Mouse (Mus musculus) cerebellum, adult 18-20 months (tissue): Measurements from ENCODE around the gene Anapc4.

ENCODE experiments used
- DNase-seq, 2 experiments: peaks; one replicate each; pipeline ENCODE4 v3.0.0; 2021

Anapc4 gene

DNA sequence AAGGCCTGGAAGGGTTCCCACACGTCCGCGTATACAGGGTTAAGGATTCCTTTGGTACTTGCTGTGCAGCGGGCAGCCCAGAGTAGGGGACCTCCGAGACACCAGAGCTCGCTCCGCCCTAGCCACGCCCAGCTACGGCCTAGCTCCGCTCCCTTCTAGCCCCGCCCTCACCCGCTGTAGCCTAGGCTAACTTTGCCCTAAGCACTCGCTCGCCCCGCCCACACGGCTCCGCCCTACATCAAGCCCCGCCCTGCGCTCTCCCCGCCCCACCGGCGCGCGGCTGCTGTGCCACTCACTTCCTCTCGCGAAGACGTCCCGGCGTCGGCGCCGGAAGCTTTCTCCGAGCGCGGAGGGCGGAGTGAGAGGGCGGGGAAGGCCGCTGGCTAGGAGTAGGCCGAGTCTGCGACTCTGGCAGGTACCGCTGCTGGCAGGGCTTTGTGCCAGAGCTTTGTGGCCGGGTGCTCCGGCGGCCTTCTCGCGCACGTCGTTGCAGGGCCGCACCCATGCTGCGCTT lies at the start of gene Anapc4:
Gene Anapc4 (plus strand): TSS at position 252 of the 514 bp plus-strand sequence.
- DNase-seq, result peak; percentile 99 to 100

DNA sequence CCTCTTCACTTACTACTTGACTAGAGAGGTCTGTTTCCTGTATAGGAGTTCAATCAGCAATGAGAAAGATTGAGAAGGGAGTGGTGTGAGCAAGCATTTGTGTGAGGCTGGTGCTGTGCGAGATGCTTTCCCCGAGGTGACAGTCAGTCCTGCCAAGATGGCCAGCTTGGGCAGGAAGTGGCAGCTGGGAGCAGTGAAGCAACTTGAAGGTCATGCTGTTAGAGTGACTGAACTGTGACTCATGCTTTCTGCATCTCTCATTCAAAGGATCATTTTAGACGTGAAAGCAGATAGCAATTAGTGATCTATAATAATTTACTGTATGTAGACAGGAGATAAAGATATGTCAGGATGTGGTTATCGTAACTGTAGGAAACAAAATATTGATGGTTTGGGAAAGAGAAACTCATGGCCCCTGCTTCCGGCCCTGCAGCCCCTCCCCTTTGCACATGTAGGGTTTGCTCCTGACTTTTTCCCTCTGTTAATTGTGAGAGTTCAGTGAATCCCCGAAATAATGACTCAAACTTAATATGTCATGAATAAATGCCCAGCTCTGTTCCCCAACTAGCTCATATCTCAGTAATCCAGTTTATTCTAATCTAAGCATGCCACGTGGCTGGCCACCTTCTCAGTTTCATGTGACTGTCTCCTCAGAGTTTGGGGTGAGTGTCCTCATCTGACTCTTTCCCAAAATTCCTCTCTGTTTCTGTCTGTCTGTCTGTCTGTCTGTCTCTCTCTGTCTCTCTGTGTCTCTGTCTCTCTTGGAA lies 47.1 kb upstream of the Anapc4 start:
- no peak for DNase-seq

DNA sequence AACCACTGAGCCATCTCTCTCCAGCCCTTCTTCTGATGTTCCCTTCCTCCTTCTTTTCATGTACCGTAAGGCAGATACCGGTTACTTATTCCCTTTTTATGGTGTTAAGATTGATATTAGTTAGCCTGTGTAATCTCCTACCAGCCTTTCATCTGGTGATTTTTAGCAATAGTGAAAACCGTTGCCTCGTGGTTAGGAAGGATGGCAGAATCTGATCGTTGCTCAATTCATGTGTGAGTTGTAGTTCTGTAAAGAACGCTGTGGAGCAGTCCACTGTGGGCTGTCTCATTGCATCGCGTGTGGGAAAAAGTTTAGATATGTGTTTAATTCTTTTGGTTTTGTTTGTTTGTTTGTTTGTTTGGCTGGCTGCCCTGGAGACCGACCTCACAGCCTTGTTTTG lies 40.6 kb upstream of the Anapc4 start:
- DNase-seq, result no peak

DNA sequence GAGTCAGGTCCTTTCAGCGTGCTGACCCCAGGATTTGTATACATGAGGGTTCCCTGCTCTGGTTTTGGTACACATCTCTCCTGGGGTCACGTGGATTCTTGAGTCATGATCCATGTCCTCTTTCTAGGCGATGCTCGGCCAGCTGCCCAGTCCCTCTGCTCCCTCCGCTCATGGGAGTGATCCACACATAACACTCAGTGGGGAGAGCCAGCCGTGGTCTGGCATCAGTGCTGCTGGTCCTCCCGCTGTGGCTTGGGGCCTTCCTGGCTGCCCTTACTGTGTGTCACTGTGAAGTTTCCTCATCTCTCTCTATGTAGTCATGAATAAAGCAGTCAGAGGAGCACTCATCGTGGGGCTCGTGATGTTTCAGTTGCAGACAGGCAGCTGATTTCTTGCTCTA lies 39.7 kb upstream of the Anapc4 start:
- DNase-seq, result no peak

DNA sequence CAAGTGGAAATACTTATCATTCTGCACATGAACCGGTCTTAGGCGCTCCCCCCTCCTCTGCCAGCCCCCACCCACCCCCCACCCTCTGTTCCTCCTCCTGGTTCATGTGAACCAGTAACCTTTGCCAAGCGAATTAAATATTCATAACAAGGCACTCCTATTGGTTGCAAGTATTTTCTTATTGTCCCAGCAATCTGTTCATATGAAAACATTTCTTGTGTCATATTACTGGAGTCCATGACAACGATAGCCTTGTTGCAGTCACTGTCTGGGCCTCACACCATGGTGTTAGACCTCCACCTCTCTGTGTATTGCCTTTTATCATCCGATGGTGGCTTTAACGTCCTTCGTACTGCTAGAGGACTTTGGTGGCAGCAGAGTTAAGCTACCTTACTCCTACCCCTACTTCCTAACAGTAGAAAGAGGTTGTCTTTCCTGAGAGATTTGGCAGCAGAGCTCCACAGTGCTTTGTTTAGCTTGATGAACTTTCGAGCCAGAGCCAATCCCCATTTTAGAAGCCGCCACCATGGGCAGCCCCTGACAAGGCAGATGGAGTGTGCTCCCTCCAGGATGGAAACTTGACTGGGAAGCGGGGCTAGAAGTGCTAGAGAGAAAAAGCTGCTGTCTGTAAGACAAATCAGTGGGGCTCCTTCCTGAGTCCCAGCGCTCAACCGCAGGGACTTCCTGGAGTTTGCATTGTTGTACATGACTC lies 34.4 kb upstream of the Anapc4 start:
- no peak for DNase-seq

DNA sequence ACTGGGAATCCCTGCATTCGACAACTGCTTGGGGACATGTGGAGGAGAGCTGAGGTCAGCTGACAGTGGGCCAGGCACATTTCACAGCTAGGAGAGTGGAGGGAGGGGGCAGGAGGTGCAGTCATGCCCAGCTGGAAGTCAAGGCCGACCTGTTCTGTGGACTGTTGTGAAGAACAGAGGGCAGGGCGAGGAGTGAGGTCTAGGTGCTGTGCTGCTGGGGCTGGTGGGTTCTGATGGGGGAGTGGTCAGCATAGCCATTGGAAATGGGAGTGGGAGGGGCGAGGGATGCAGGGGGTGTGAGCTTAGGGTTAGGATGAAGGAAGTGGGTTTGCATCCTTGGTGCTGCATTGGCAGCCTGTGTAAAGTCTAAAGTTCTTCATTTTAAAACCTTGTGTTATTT lies 28.0 kb upstream of the Anapc4 start:
- DNase-seq, result no peak

DNA sequence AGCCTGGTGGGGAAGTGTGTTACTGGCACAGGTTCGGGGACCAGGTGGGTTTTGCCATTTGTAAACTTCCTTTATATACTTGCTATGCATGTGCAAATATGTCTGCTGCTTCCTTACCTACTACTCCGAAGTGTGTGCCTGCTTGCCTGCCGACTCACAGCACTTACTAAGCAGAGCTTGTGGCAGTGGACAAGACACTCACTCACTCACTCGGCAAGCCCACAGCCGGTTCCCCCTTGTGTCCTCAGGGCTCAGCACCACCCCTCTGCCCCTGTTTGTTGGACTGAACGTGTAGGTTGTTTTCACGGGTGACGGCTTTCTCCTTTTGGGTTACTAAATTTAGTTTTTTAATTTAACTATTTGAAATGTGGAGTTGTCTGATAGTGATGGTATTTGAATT lies 27.5 kb upstream of the Anapc4 start:
- no peak for DNase-seq

DNA sequence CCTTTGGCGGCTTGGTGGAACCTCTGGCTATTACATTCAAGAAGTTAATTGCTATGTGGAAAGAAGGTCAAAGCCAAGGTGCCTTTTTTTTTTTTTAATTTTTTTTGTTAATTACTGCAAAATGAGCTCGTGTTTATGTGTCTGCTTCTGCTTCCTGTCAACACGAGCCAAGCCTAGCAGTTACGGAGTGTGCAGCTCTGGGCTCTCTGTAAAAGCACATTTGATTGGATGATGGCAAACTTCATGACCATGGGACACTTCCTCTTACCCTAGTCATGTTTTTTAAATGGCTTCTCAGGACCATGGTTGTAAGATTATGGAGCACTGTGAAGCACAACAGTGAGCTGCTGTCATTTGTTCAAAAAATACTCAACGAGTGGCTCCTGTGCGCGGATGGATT lies 26.8 kb upstream of the Anapc4 start:
- DNase-seq, result no peak

DNA sequence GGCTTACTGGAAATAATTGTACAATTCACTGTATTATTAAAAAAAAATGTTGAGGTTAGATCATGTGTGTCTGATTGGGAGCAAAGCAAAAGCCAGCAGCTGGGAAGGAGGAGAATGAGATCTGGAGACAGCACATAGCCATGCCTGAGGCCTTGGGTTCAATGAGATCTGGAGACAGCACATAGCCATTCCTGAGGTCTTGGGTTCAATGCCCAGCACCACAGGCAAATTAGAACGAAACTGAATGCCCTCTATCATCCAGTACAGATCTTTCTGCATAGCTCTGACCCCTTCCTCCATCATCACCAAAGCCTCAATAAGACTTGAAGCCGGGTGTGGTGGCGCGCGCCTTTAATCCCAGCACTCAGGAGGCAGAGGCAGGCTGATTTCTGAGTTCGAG lies 23.4 kb upstream of the Anapc4 start:
- no peak for DNase-seq

DNA sequence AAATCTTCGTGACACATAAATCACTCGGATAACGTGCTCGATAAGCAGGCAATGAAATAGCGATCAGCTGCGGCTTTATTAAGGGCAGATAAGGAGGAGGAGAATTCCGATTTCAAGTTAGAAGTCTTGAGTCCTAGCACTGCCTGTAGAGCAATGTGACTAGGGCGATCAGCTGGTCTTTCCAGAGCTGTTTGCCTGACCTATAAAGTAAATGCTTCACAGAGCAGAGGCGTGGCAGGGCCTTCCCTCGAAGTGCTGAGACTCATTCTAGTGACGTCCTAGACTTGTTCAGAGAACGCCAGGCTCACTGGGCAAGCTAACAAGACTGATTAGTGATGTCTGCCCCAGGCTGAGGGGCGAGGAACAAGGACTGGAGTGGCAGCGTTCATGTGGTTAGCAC lies 22.8 kb upstream of the Anapc4 start:
- no peak for DNase-seq

DNA sequence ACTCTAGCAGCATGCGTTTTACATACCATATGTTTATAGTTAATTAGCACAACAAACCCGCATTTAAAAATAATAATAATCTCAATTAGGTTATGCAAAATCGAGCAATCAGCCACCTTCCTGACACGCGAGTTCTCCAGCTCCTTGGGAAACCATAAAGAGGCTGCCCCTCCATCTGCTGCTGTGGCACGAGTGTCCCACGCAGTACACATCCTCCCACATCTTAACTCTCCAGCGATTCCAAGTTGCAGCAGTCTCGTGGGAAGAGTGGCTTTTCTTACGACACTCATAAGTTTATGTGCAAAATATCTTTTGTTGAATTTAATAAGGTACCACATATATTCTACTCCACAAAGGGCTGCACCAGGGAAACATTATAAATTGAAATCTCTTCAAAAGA lies 21.4 kb upstream of the Anapc4 start:
- DNase-seq, result no peak

DNA sequence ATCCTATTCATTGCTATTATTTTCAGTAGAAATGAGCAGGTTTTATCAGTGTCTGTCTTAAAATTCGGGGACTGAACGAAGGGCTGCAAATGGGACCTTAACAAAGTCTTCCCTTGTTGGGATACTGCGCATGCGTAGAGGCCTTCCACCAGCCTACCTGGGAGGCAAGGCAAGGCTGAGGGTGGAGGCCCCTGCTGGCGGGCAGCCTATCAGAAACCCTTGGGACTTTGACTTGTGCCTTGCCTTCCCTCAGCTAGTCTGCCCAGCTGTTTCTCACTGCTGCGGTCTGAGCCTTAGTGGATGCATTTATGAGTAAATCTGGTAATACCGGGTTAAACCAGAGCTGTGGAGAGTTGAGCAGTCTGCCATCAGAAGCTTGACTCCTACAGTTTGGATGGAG lies 20.5 kb upstream of the Anapc4 start:
- DNase-seq, result no peak

DNA sequence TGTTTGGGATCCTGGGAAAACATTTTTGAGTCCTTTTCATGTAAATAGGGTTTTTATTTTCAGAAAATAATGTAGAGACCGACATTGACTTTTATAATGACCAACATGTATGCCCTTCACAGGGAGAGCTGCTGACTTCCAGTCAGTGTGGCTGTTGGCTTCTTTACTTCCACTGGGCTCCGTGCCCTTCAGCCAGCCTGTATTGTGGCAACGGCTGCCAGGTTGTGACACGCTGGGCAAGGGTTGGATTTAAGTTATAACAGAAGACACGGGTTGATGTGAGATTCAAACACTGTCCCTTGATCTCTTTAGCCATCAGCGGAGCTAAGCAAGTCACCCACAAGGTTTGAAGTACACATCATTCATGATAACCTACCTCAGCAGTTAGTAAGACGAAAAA lies 15.1 kb upstream of the Anapc4 start:
- no peak for DNase-seq

DNA sequence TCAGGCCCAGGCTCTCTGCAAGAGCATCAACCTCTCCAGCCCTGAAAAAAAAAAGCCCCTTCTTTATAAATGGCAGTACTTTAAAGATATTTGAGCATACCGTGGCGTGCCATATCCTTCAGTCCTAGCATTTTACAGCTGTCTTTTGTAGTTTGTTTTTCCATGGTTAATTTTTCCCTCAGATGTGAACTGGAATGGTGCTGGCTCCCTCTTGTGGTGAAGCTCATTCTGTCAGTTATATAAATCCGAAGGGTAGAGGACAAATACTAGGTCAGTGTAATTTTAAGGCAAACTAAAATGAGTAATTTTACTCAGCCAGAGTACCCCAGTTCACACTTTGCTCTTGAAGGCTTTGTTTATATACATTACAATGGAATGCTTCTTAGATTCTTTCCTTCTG lies 12.1 kb upstream of the Anapc4 start:
- peak; percentile 41 to 55 for DNase-seq

DNA sequence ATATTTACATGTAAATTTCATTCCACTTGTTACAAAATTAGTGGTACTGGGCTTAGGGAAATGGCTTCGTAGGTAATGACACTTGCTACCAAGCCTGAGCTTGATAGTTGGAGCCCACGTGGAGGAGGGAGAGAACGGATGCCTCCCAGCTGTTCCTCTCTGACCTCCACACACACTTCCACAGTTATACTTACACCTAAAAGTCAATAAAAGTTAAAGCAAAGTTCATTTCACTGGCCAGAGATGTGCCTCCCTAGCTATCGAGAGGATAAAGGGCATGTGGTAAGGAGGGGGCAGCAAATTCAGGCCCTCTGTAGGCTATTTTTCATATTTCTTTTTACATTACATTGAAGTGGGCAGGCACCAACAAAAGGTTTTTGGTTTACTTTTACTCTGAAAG lies 5.9 kb upstream of the Anapc4 start:
- DNase-seq, result no peak

DNA sequence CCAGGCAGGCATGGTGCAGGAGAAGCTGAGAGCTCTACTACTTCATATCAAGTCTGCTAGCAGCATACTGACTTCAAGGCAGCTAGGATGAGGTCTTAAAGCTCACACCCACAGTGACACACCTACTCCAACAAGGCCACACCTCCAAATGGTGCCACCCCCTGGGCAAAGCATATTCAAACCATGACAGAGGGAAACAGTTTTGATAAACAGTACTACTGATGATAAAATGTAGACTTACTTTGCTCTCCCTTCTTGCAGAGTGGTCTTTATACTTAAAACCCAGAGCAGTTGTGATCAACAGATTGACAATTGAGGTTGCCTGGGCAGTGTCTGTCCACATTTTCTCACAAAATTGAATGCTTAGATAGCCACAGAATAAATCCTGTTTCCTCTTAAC lies 807 bp upstream of the Anapc4 start:
- DNase-seq, result peak; percentile 18 to 19

DNA sequence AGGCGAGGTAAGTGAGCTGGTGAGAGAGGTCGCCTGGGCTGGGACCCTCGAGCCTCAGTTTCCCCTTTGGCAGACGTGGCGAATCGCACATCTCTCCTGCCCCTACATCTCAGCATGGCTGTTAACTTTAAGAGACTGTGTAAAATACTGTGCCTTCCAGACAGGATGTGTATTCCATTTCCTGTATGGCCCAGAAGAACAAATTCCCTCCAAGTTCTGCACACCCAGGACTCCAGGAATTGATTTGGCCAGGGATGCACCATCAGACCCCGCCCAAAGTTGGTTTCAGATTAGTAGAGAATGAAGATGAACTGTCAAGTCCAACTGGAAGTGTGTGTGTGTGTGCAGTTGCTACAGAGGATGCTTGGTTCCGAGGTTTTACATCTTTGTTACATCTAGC lies 574 bp downstream of the Anapc4 start:
- no peak for DNase-seq

DNA sequence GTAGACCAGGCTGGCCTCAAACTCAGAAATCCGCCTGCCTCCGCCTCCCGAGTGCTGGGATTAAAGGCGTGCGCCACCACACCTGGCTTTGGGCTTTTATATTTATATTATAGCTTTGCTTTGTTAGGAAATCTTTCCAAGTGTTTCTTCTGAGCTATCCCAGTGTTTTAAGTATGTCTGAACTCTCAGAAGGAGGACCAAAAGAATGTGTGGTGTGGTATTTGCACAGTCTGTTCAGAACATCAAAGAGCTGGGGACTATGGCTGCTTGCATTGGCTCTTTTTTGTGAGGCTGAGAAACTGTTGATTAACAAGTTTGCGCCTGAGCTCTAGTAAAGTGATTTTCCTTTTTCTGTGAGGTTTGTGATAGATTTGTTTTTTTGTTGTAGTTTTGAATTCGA lies 10.5 kb downstream of the Anapc4 start:
- DNase-seq, result no peak

DNA sequence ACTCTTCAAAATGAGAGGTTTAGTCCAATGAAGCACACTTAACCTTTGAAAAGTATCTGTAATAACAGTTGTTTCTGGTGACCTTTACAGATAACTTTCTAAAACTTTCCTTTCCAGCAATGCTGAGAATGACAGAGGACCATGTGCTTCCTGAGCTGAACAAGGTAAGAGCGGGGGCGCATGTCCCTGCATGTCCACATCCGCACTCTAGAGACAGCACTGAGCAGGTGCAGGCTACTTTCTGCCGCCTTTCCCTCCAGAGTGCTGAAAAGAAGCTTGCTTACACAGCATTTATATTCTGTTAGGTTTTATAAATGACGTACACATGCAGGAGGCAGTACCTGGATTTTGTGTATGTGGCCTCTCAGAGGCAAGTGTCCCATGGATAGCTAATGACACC lies 21.9 kb downstream of the Anapc4 start:
- no peak for DNase-seq

DNA sequence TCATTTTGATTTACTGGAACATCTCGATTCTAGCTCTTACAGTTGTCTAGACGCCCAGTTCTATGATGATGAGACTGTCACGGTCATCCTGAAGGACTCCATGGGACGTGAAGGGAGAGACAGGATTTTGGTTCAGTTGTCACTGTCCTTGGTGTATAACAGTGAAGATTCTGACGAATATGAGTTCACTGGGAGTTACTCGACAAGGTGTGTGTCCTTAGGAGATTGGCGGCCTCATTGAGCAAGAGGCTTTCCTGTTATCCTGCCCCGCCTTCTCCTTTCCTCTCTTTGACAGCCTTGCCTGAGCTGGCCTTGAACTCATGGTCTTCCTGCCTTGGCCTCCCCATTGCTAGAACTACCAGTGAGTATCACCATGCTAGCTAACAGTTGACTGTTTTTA lies 30.6 kb downstream of the Anapc4 start:
- no peak for DNase-seq

DNA sequence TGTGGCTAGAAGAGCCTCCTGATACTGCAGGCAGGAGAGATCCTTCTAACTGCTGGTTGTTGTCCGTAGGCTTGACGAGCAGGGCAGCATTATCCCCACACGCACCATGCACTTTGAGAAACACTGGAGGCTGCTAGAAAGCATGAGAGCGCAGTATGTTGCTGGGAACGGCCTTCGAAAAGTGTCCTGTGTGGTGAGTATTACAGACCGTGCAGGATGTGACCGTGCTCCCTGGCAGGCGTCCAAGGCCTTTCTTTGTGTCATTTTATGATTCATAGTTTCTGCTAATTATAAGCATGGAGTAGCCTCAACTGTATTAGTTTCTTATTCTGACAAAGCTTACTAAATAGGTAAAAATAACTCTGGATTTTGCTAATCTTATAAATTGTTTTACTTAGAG lies 32.0 kb downstream of the Anapc4 start:
- peak; percentile 37 to 42 for DNase-seq

DNA sequence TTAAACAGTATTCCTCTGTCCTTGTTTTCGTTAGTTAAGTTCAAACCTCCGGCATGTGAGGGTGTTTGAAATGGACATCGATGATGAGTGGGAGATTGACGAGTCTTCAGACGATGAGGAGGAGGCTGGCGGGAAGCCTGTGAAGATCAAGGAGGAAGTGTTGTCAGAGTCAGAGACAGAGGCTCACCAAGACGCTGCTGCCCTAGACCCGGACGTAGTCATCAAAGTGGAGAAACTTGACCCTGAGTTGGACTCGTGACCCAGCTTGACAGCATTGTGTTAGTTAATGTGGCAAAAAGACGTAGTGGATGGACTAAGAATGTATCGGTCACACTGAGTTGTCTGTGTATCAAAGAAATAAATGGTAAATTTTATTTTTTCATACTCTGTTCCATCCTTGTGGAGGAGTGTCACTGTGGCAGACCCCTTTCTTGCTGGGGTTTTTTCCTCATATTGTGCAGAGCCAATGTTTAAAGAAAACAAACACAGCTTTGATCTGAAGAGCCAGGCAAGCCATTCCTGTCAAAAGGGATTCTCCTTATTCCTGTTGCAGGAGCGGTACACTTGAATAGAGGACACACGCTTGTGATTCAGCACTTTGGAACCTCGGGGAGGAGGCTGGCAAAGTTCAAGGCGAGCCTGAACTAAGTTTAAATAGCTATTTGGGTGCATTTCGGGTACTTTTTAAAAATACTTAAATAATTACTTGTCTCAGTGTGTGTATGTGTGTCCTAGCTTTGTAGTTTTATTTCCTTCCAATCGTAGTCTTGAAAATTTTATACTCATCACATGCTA lies 32.7 kb downstream of the Anapc4 start:
- DNase-seq, result no peak

DNA sequence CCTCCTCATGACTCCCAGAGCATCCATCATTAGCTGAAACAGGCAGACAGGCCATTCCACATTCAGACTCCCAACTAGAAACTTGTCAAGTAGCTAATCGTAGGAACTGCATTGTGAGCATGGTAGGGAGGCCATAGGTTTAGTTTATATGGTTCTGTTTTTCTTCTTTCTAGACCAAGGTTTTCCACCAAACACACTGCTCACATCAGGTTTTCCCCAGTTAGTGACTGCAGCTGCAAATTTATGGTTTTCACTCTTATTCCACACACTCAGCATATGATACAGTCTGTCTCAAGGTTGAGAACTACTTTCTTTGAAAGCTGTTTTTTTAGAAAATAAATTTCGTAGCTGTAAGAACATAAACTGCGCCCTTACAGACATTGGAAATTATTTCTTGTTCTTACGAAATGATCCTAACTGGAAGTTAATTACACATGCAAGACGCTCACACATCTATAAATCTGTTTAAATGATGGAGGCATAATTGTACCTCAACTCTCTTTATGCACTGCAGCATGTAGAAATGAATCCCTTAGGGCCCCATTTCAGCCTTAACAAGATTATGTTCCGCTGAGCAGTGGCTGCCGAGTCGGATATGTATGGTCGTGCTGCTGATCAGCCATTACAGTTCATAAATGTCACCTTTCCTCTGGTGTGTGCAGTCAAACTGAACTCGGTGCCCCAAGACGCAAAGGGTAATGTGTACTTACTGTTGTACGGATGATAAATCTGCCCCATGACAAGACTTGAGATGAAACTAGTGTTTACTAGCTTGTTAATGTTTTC lies 35.3 kb downstream of the Anapc4 start:
- DNase-seq, result no peak
